Mouse (Mus musculus): ENCODE results near the gene Gm8050.
"Not testable (repeated sequence)": the region's sequence is repeated elsewhere in the genome, so short reads cannot be mapped to it uniquely, and the experiment has no call there.

Gene Gm8050

DNA sequence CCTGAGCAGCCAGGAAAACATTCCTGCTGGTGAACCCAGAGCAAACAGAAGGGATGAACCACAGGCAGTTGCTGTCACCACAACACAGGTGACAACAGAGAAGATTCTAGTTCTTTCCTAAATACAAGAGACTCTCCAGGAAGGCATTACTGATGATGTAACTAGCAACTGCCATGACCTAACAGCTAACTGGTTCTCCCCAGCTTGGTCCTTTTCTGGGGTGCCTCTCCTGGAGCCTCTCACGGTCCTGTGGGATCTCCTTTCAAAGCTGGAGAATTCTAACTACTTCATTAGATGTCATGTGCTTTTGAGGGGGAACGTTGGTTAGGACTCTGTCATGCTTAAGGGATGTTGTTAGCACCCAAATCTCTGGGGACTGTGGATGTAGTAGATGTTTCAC lies at the start of gene Gm8050:
Gene Gm8050 (minus strand): TSS at position 101 of the 400 bp plus-strand sequence.
- not testable (repeated sequence) for DNase-seq (ENCODE audit: low spot score in 2 of 2)

GRCm38 (mm10) chr14:6757231-6757536 lies 37.1 kb upstream of the Gm8050 start:
- DNase-seq (ENCODE audit: low spot score in 2 of 2): not testable (repeated sequence)

DNA sequence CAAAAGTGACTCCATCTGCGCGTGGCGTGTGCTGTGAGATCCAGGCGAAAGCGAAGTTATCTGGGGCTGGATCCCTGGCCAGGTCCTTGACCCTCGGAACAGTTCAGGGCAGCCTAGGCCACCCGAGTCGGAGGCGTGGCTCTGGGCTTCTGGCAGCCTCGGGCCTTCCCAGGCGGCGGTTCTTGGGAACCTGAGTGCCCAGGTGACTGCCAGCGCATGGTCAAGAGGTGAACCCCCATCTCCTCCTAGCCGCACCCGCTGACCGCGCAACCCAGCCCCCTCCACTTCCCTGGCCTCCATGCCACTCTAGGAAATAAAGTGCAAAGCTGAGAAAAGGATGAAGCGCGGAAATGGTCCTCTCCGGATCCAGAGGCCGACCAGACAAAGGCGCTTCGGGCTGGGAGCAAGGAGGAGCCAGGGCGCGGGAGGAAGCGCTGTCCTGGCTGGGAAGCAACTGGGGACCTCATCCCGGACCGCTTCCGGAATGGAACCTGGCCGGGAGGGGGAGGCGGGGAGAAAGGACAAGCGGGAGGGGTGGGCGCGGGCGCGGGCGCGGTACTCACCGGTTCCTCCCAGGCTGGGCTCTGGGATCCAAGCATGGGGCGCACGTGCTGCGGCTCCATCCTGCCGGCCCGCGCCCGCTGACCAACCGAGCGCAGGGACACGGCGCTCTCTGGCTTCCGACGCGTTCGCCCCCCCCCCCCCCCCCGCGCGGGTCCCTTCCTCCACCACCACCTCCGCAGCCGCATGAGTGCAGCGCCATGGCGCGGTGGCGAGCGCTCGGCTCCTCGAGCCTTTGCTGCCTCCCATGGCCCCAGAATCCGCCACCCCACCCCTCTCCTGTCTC lies 36.6 kb upstream of the Gm8050 start:
- not testable (repeated sequence) for DNase-seq (ENCODE audit: low spot score in 2 of 2)

DNA sequence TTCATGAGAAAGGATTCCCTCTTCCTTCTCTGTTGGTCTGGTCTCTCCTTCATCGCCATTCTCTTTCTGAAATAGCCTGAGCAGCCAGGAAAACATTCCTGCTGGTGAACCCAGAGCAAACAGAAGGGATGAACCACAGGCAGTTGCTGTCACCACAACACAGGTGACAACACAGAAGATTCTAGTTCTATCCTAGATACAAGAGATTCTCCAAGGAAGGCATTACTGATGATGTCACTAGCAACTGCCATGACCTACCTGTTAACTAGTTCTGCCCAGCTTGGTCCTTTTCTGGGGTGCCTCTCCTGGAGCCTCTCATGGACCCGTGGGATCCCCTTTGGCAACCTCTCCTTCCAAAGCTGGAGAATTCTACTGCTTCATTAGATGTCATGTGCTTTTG lies 22.2 kb upstream of the Gm8050 start, which contains the start of gene Gm3636:
Gene Gm3636 (minus strand): TSS at position 101 of the 400 bp plus-strand sequence.
- DNase-seq (ENCODE audit: low spot score in 2 of 2): not testable (repeated sequence)

- not testable (repeated sequence) for DNase-seq (ENCODE audit: low spot score in 2 of 2)
Observed at GRCm38 (mm10) chr14:6684070-6684469, 36.0 kb downstream of the Gm8050 start, which contains the start of gene Gm10251. Gene Gm10251, minus strand, starts transcription at chr14:6684170.

Data from spleen, postnatal 14 days (tissue).